Mouse (Mus musculus) right cerebral cortex, postnatal 10 days (tissue): Measurements from ENCODE around the gene BB287469.
"Not testable (repeated sequence)": the region's sequence is repeated elsewhere in the genome, so short reads cannot be mapped to it uniquely, and the experiment has no call there.

ENCODE experiments used
- DNase-seq, 2 experiments: peaks; one replicate each; pipeline ENCODE4 v3.0.0; 2021; ENCODE audit warnings: low spot score in 2 of 2

BB287469 gene

DNA sequence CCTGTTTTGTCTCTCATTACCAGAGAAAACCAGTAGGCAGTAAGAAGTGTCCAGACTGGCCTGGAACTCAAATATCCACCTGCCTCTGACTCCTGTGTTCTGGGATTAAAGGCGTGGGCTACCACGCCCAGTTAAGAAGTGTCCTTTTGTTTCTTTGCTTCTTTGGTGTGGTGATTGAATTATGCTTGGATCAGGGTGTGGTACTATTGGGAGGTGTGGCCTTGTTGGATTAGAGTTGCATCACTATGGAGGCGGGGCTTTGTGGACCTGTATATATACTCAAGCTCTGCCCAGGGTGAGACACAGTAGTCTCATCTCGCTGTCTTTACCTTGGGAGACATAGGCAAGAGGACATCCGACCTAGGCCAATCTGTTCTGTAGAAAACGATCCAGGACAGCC lies at the start of gene BB287469:
Gene BB287469 (plus strand): TSS at position 301 of the 400 bp plus-strand sequence.
- not testable (repeated sequence) for DNase-seq

DNA sequence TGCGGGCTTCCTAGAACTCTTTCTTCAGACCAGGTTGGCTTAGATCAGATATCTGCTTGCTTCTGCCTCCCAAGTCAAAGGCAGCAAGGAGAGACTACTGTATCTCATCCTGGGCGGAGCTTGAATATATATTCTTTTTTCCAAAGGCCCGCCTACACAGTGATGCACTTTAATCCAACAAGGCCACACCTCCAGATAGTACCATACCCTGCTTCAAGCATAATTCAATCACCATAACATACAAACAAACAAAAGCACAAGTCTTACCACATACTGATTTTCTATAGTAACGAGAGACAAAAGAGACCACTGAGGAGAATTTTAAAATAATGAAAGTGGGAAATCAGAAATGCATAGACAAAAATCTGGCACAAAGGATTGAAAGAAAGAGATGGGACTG lies 40.7 kb upstream of the BB287469 start, which contains the start of gene Gm21319:
Gene Gm21319 (minus strand): TSS at position 101 of the 400 bp plus-strand sequence.
- not testable (repeated sequence) for DNase-seq

DNA sequence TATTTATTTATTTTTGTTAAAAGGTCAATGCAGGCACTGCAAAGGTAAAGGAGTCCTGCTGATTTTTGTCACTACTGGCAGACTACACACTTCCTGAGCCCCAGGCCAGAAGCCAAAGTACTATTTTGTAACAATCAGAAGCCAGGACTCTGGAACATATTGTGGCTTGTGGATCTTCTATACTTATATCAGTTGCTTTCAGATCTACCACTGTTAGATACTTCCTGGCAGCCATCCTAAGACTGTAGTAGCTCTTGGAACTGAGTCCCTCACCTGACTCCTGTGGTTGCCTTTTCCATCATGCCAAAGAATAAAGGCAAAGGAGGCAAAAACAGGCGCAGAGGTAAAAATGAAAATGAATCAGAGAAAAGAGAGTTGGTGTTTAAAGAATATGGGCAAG lies 21.2 kb upstream of the BB287469 start, which contains the start of gene Gm21936:
Gene Gm21936 (plus strand): TSS at position 301 of the 400 bp plus-strand sequence.
- not testable (repeated sequence) for DNase-seq

DNA sequence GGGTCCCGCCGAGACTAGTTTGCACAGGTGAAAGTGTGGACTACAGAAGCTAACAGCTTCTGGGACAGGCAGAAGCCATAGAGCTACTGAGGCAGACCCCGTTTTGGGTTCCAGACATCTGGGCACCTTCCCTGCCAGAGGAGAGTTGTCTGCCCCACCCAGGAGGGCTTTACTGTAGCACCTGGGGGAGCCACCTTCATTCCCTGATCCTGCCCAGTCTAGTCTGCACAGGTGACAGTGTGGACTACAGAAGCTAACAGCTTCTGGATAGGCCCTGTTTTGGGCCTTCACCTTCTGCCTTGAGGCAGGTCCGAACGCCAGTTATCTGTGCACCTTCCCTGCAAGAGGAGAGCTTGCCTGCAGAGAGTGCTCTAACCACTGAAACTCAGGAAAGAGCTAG lies 18.4 kb upstream of the BB287469 start:
- not testable (repeated sequence) for DNase-seq

DNA sequence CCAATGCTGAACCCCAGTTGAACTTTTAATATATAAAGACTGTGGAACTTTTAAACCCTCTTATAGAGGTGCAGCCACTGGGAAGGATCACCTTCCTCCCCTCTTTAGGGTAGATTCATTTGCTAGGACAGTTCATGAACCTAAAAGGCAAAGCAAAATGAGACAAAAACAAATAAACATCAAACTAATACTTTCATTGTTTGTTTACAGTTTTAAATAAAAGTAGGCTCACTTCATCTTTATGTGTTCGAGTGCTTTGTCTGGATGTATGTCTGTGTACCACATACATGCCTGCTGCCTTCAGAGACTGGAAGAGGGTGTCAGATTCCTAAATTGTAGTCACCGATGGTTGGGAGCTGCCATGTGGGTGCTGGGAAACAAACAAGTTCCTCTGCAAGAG lies 25.9 kb downstream of the BB287469 start, which contains the start of gene Gm2001:
Gene Gm2001 (minus strand): TSS at position 101 of the 400 bp plus-strand sequence.
- not testable (repeated sequence) for DNase-seq

DNA sequence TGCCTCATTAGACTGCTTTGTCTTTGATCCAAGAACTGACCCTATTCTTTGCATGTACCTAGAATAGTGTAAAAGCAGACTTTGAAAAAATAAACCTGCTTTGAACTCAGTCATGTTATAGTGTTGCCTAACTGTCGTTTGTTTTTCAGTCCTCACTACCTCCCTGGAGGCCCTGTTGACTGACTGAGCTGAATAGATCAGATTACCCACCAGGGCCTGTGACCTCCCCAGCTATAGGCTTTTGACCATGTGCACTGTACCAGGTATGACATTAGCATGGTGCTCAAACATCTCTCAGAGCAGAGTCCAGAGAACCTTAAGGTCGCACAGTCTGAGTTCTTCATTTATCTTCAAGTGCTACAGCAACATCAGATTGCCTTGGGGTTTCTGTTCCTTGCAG lies 34.3 kb downstream of the BB287469 start:
- not testable (repeated sequence) for DNase-seq

DNA sequence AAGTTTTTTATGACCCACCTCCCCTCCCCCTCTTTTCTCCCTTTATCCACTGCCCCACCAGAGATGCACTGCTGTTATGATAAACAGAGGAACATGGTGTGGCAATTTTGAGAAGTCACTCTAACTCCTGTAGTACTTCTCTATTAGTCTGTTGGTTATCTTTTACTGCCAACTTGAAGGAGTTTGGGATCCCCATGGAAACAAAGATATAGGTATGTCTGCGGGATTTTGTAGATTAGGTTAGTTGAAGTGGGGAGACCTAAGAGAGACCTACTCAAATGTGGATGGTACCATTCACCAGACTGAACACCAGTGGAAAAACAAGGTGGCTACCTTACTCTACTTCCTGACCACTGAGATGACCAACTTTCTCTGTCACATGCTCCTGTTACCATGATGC lies 39.7 kb downstream of the BB287469 start:
- DNase-seq: not testable (repeated sequence)

DNA sequence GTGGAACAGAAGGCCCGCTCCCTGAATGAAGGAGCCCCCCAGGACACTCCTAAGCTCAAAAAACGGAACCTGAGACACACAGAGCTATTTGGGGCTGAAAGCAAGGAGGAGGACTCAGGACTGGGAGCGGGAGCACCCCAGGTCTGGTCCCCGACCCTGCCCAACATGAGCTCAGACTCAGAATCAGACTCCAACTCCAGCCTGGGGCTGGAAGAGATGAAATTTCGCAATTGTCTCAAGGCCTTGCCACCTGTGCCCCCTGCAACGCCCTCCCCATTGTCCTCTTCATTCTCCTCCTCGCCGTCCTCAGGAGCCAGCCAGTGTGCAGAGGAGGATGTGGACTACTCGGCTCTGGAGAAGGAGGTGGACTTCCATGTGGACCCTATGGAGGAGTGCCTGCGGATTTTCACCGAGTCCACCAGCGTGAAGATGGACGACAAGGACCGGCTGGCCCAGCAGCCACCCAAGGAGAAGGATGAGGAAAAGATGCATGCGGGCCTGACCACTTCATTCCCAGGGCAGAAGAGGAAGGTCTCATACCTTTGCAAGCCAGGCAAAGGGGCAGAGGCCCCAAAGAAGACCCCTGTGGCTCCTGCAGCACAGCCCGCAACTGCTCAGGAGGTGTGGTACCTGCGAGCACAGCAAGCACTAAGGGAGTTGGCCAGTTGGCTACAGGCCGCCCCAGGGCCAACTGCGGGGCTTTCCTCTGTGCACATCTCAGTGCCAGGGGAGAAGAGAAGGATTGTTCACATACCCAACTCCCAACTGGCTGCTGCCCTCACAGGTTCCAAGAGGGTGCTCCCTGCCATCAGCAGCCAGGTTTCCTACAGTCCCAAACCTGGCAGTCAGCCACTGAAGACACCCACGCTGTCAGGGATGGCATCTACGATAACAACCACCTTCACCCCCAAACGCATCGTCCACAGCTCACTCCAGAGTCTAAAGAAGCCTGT lies 45.6 kb downstream of the BB287469 start:
- peak in 1 of 2 experiments; percentile 22 for DNase-seq

DNA sequence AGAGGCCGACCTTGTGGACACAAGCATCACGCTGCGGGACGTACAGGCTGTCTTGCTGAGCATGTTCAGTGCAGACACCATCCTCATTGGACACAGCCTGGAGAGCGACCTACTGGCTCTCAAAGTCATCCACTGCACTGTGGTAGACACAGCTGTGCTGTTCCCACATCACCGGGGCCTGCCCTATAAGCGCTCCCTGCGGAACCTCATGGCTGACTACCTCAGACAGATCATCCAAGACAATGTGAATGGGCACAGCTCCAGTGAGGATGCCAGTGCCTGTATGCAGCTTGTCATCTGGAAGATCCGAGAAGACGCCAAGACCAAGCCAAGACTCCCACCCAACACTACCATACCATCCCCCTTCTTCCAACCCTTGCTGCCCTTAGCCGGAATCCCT lies 47.3 kb downstream of the BB287469 start:
- DNase-seq: not testable (repeated sequence)

DNA sequence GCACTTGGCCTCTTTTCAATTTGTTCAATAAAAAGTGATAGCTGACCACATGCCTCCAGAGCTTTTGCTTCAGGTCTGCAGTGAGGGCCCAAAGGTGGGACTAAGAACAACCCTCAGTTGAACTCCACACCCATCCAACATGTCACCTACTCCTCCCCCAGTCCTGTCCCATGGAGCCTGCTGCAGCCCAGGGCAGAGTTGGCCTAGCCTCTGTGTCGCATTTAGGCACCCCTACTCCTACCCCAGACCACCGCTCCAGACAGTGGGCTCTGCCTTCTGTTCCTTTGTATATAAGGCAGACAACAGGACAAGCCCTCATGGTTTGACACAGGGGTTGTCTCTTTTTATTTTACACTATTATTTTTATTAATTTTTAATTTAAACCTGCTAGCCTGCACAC lies 47.7 kb downstream of the BB287469 start:
- not testable (repeated sequence) for DNase-seq
